Mouse (Mus musculus) gastrocnemius, adult 2 months (tissue): Measurements from ENCODE around the gene Pitpnm1. TPM values are rescaled to one million over a fixed set of nuclear protein-coding genes. Genes with fewer than 3 reads are reported as not detected.
"Not testable (repeated sequence)": the region's sequence is repeated elsewhere in the genome, so short reads cannot be mapped to it uniquely, and the experiment has no call there.

Experiments
- DNase-seq: peaks from one replicate; pipeline ENCODE4 v3.0.0; 2022
- H3K27ac ChIP-seq: fragments of 200-600 bp; 2 replicates; pipeline ENCODE4 v1.8.1; 2022; ENCODE audit warnings: mild to moderate bottlenecking
- H3K4me3 ChIP-seq: fragments of 200-600 bp; 2 replicates; pipeline ENCODE4 v1.8.1; 2022; ENCODE audit warnings: mild to moderate bottlenecking, moderate library complexity
- CTCF ChIP-seq: fragments of 200-600 bp; IDR thresholded peaks from 2 replicates; pipeline ENCODE4 v1.8.1; 2022; ENCODE audit warnings: antibody characterized with exemption, mild to moderate bottlenecking, moderate library complexity
- intact Hi-C: fragments of 180-260 bp; cut with DNase I; formaldehyde crosslinking; loops from one replicate; pipeline ENCODE4 v1.15.1; 2025
- total RNA-seq, 2 experiments: library from RNA; stranded (reverse); gene quantifications; 2 replicates each; pipeline ENCODE4 v1.2.3; 2021

Gene Pitpnm1
- total RNA-seq, 2 experiments from 2014 or later: 2.3 to 2.5 TPM

DNA sequence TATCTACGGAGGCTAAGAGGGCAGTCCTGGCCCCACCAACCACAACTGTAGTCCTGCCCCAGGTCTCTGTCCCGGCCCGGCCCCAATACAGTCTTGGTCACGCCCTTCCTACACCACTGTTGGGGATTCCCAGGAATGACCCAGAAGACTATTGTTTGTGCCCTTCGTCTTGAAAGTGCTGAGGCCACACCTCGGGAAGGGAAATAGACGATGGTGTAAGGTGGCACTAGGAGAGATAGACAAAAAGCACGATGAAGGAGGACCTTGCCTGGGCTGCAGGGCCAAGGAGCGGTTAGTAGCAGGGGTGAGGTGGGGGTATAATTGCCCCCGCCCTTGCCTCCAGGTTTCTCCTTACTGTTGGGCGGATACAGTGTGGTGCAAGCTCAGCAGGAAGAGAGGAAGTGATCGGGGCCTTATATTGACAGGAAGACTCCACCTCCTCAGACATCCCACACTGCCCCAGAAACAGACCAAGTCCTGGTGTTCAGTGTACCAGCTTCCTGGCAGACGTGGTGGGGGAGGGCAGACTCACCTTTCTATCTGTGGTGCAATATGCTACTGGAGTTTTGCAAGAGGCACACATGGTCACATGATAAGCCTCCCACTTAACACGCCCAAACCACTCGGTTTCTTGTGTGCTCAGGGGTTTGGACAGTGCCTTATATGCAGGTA, 40.6 kb upstream of the Pitpnm1 start, which contains the start of gene Gstp3:
Gene Gstp3, minus strand, starts transcription at position 501 of the 672 bp plus-strand sequence.
- no peak within 1 kb of the TSS for H3K4me3 ChIP-seq

GRCm38 (mm10) chr19:4060044-4060898, 39.5 kb upstream of the Pitpnm1 start:
- H3K27ac ChIP-seq, intact Hi-C loops, DNase-seq, H3K4me3 ChIP-seq: not testable (repeated sequence)

More for the DNA sequence above, 40.6 kb upstream of the Pitpnm1 start, which contains the start of gene Gstp3:
- no peak within 1 kb of the TSS for H3K27ac ChIP-seq
- TF ChIP-seq CTCF: no peak
- no peak for DNase-seq
- intact Hi-C loops: no loop called here

GRCm38 (mm10) chr19:4060899-4061465, 38.8 kb upstream of the Pitpnm1 start:
- no peak overlapping the region for H3K4me3 ChIP-seq
- intact Hi-C loops: no loop called here
- DNase-seq: no peak
- TF ChIP-seq CTCF: no peak
- no peak overlapping the region for H3K27ac ChIP-seq

DNA sequence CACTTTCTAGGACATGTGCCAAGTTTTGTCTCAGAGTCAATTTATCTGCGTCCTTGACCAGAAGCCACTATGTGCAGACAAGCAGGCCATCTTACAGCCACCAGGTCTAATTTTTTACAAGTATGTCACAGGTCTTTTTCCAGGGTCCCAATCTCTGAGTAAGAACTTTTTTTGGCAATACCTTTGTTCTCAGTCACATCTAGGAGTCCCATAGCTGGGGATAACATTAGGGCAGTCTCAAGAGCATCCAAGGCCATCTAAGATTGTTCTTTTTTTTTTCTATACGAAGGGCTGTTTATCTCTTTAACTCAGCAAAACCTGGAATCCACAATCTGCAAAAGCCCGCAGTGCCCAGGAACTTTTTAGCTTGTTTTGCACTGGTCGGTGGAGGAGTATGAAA, 36.4 kb upstream of the Pitpnm1 start:
- H3K4me3 ChIP-seq, DNase-seq, H3K27ac ChIP-seq, intact Hi-C loops: not testable (repeated sequence)

- DNase-seq, intact Hi-C loops: not testable (repeated sequence)
- Histone ChIP-seq H3K4me3 (peak overlapping the region; percentile 58), H3K27ac (peak overlapping the region; percentile 70; the same call in 1 of the 2 replicates)
Measured at GRCm38 (mm10) chr19:4064501-4064900, 35.3 kb upstream of the Pitpnm1 start.

GRCm38 (mm10) chr19:4066280-4066679, 33.5 kb upstream of the Pitpnm1 start:
- no peak for TF ChIP-seq CTCF
- H3K4me3 ChIP-seq: no peak overlapping the region
- DNase-seq: no peak
- H3K27ac ChIP-seq: no peak overlapping the region
- intact Hi-C loops: no loop called here

DNA sequence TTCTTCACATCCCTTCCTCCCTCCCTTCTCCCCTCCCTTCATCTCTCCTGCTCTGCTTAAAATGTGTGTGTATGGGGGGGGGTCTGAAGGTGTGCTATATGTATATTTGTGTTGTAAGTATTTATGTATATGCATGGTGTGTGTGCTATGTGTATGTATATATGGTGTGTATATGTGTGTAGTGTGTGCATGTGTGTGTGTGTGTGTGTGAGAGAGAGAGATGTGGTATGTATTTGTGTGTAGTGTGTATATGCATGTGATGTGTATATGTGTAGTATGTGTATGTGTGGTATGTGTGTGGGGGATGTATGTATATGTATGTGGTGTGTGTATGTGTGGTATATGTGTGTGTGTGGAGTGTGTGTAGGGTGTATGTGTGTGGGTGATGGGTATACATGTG, 32.9 kb upstream of the Pitpnm1 start:
- H3K27ac ChIP-seq: no peak overlapping the region
- intact Hi-C loops: no loop called here
- no peak for TF ChIP-seq CTCF
- no peak overlapping the region for H3K4me3 ChIP-seq
- no peak for DNase-seq

DNA sequence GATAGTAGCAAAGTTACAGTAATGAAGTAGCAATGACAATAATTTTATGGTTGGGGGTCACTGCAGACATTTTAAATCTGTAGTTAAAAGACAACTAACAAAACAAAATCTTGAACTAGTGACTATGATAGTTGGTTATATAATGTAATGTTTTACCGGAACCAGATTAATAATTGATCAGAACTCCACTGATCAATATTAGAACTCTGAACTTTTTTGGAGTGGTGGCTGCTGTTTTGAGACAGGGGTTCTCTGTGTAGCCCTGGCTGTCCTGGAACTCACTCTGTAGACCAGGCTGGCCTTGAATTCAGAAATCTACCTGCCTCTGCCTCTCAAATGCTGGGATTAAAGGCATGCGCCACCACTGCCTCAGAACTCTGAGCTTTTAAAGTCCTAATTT, 31.6 kb upstream of the Pitpnm1 start:
- intact Hi-C loops, DNase-seq: not testable (repeated sequence)

GRCm38 (mm10) chr19:4068717-4069410, 30.9 kb upstream of the Pitpnm1 start:
- no peak overlapping the region for H3K27ac ChIP-seq
- TF ChIP-seq CTCF: no peak
- DNase-seq: no peak
- no peak overlapping the region for H3K4me3 ChIP-seq
- intact Hi-C loops: no loop called here

More for the DNA sequence above, 31.6 kb upstream of the Pitpnm1 start:
- H3K27ac ChIP-seq, H3K4me3 ChIP-seq: not testable (repeated sequence)

GRCm38 (mm10) chr19:4070311-4070710, 29.5 kb upstream of the Pitpnm1 start:
- no peak for DNase-seq
- intact Hi-C loops: no loop called here
- Histone ChIP-seq H3K27ac (no peak overlapping the region), H3K4me3 (no peak overlapping the region)
- no peak for TF ChIP-seq CTCF

DNA sequence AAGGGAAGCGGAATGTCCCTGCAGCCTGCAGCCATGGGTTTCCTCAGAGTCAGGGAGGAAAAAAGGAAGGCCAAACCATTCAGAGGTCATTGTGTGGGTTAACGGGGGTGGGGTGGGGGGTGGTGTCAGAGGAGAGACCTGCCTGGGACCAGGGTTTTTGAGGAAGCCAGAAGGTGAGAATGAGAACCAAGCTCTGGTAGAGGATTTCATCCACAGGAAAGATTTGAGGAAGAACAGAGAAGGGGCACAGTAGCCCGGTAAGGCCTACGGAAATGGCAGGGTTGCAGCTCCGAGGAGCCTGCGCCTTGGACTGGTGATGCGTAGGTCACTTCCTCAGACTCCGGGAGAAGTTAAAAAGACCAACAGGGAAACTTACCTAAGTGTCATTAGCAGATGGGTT, 29.0 kb upstream of the Pitpnm1 start:
- no peak for DNase-seq
- no peak for TF ChIP-seq CTCF

GRCm38 (mm10) chr19:4071406-4071805, 28.4 kb upstream of the Pitpnm1 start:
- H3K4me3 ChIP-seq: no peak overlapping the region
- TF ChIP-seq CTCF: no peak
- intact Hi-C loops: no loop called here
- no peak for DNase-seq
- H3K27ac ChIP-seq: no peak overlapping the region

More for the DNA sequence above, 29.0 kb upstream of the Pitpnm1 start:
- H3K4me3 ChIP-seq: no peak overlapping the region
- intact Hi-C loops: no loop called here
- no peak overlapping the region for H3K27ac ChIP-seq
